Mouse (Mus musculus) midbrain, embryonic 14.5 days (tissue): ENCODE results near the gene Cdc42ep3. TPM values are rescaled to one million over a fixed set of nuclear protein-coding genes. Genes with fewer than 3 reads are reported as not detected.

Experiments
- ATAC-seq: fragments of 200-750 bp; cut with Nextera tagmentation; 2 replicates; pipeline ENCODE4 v1.8.0; 2017; ENCODE audit warnings: moderate number of reproducible peaks, moderate library complexity; ENCODE audit not compliant: low FRiP score, low TSS enrichment
- DNase-seq: peaks from one replicate; pipeline ENCODE4 v3.0.0-alpha.2; 2015
- H3K27ac ChIP-seq: fragments of 300-500 bp; sonication (generic); replicated peaks from 2 replicates; pipeline ENCODE4 v1.5.1; 2014; ENCODE audit warnings: mild to moderate bottlenecking, low read depth, low read length, moderate library complexity
- H3K27me3 ChIP-seq: fragments of 300-500 bp; sonication (generic); 2 replicates; pipeline ENCODE4 v1.6.1; 2014; ENCODE audit warnings: low read length, control low read depth, mixed read lengths; ENCODE audit not compliant: control insufficient read depth, insufficient read depth
- H3K36me3 ChIP-seq: fragments of 300-500 bp; sonication (generic); 2 replicates; pipeline ENCODE4 v1.6.1; 2014; ENCODE audit warnings: low read length, control low read depth; ENCODE audit not compliant: control insufficient read depth, insufficient read depth
- H3K4me1 ChIP-seq: fragments of 300-500 bp; sonication (generic); 2 replicates; pipeline ENCODE4 v1.6.1; 2014; ENCODE audit warnings: mild to moderate bottlenecking, antibody characterized with exemption, low read length, control low read depth; ENCODE audit not compliant: control insufficient read depth, insufficient read depth
- H3K4me2 ChIP-seq: fragments of 300-500 bp; sonication (generic); 2 replicates; pipeline ENCODE4 v1.6.1; 2014; ENCODE audit warnings: mild to moderate bottlenecking, low read length, moderate library complexity
- H3K4me3 ChIP-seq: fragments of 300-500 bp; sonication (generic); replicated peaks from 2 replicates; pipeline ENCODE4 v1.5.1; 2014; ENCODE audit warnings: low read depth, low read length
- H3K9ac ChIP-seq: fragments of 300-500 bp; sonication (generic); replicated peaks from 2 replicates; pipeline ENCODE4 v1.6.1; 2014; ENCODE audit warnings: mild to moderate bottlenecking, low read length, moderate library complexity
- H3K9me3 ChIP-seq: fragments of 300-500 bp; sonication (generic); 2 replicates; pipeline ENCODE4 v1.6.1; 2016; ENCODE audit warnings: low read length, control low read depth, mixed read lengths; ENCODE audit not compliant: control insufficient read depth
- WGBS: fragments of 180-500 bp; shearing (Covaris S2); extraction: QIAGEN DNeasy Blood & Tissue Kit; methylation state at CpG from one replicate; pipeline ENCODE4 v1.1.7; 2014; 5-methylcytosine and 5-hydroxymethylcytosine counted together
- polyA plus RNA-seq: library from polyadenylated mRNA; unstranded; fragments of >200 nt; fragmentation: Nextera tagmentation; extraction: Ambion mirVana; gene quantifications from 2 replicates; pipeline ENCODE4 v1.2.1, GENCODE M21; 2014

Gene Cdc42ep3
- polyA plus RNA-seq, 1 experiment from 2014 or later, result 46.5 TPM

GRCm38 (mm10) chr17:79285030-79285601 lies 69.8 kb downstream of the Cdc42ep3 start:
- Histone ChIP-seq H3K27ac (no peak overlapping the region), H3K4me1 (0 out of 2 replicates have a peak, but pooled peaks cover 3% of the 10 kb centered on the region), H3K4me2 (no peak overlapping the region), H3K9ac (no peak overlapping the region), H3K36me3 (no peaks in the 10 kb centered on the region), H3K4me3 (no peak overlapping the region), H3K9me3 (no peaks in the 10 kb centered on the region), H3K27me3 (no peaks in the 10 kb centered on the region)
- ATAC-seq, result no peak
- DNase-seq, result peak; percentile 15
- 21% methylated on average over 6 of the region's 6 CpGs for WGBS
